Mouse (Mus musculus): ENCODE data around the gene 2610301B20Rik. TPM values are rescaled to one million over a fixed set of nuclear protein-coding genes. Genes with fewer than 3 reads are reported as not detected.
A peak's percentile ranks its signal among the peaks of the same experiment; 100 is the strongest.
"Not testable (repeated sequence)": the region's sequence is repeated elsewhere in the genome, so short reads cannot be mapped to it uniquely, and the experiment has no call there.

Gene 2610301B20Rik
- polyA plus RNA-seq, 1 experiment from 2014 or later: 11.5 TPM

GRCm38 (mm10) chr4:10859174-10859573, 15.1 kb upstream of the 2610301B20Rik start:
- no peaks in the 10 kb centered on the region for H3K27me3 ChIP-seq (replicated peaks; ENCODE audit: control insufficient read depth, insufficient read depth, low read length)
- no peak overlapping the region for H3K9ac ChIP-seq (ENCODE audit: low read depth, low read length)
- no peak overlapping the region for H3K27ac ChIP-seq (ENCODE audit: low read depth, low read length)
- no peak for ATAC-seq
- H3K4me3 ChIP-seq (ENCODE audit: low read depth, low read length): no peak overlapping the region
- H3K4me1 ChIP-seq (replicated peaks; ENCODE audit: control insufficient read depth, insufficient read depth, low read length): 0 out of 2 replicates have a peak, but pooled peaks cover 5% of the 10 kb centered on the region
- TF ChIP-seq CTCF (IDR thresholded peaks at IDR 0.05; ENCODE audit: low read depth): no peak
- H3K4me2 ChIP-seq (replicated peaks; ENCODE audit: low read depth): no peak overlapping the region
- no peaks in the 10 kb centered on the region for H3K36me3 ChIP-seq (ENCODE audit: control insufficient read depth, insufficient read depth)
- H3K9me3 ChIP-seq (ENCODE audit: control insufficient read depth): no peaks in the 10 kb centered on the region

- Histone ChIP-seq H3K4me3 (ENCODE audit: low read depth, low read length) (no peak overlapping the region), H3K4me2 (replicated peaks; ENCODE audit: low read depth) (peak overlapping the region; percentile 37), H3K27ac (ENCODE audit: low read depth, low read length) (no peak overlapping the region), H3K27me3 (replicated peaks; ENCODE audit: control insufficient read depth, insufficient read depth, low read length) (no peaks in the 10 kb centered on the region), H3K36me3 (ENCODE audit: control insufficient read depth, insufficient read depth) (no peaks in the 10 kb centered on the region), H3K9me3 (ENCODE audit: control insufficient read depth) (no peaks in the 10 kb centered on the region), H3K9ac (ENCODE audit: low read depth, low read length) (no peak overlapping the region), H3K4me1 (replicated peaks; ENCODE audit: control insufficient read depth, insufficient read depth, low read length) (0 out of 2 replicates have a peak, but pooled peaks cover 5% of the 10 kb centered on the region)
- peak; percentile 70 for ATAC-seq
- 53% methylated on average over 9 of the region's 12 CpGs for WGBS
- TF ChIP-seq CTCF (IDR thresholded peaks at IDR 0.05; ENCODE audit: low read depth): peak; percentile 41
Measured at GRCm38 (mm10) chr4:10859911-10860581, 14.3 kb upstream of the 2610301B20Rik start.

- Histone ChIP-seq H3K9ac (ENCODE audit: low read depth, low read length) (no peak overlapping the region), H3K4me1 (replicated peaks; ENCODE audit: control insufficient read depth, insufficient read depth, low read length) (0 out of 2 replicates have a peak, but pooled peaks cover 5% of the 10 kb centered on the region), H3K27ac (ENCODE audit: low read depth, low read length) (no peak overlapping the region), H3K9me3 (ENCODE audit: control insufficient read depth) (no peaks in the 10 kb centered on the region), H3K36me3 (ENCODE audit: control insufficient read depth, insufficient read depth) (no peaks in the 10 kb centered on the region), H3K4me2 (replicated peaks; ENCODE audit: low read depth) (peak overlapping the region; percentile 37), H3K27me3 (replicated peaks; ENCODE audit: control insufficient read depth, insufficient read depth, low read length) (no peaks in the 10 kb centered on the region), H3K4me3 (ENCODE audit: low read depth, low read length) (no peak overlapping the region)
- no peak for TF ChIP-seq CTCF (IDR thresholded peaks at IDR 0.05; ENCODE audit: low read depth)
- WGBS: 43% methylated on average over 3 of the region's 3 CpGs
- ATAC-seq: no peak; the same call in 1 of the 2 replicates
Measured at GRCm38 (mm10) chr4:10860825-10861224, 13.5 kb upstream of the 2610301B20Rik start.

- not testable (repeated sequence) for H3K27me3 ChIP-seq (replicated peaks; ENCODE audit: control insufficient read depth, insufficient read depth, low read length); H3K4me3 ChIP-seq (ENCODE audit: low read depth, low read length); H3K9ac ChIP-seq (ENCODE audit: low read depth, low read length); ATAC-seq; H3K4me1 ChIP-seq (replicated peaks; ENCODE audit: control insufficient read depth, insufficient read depth, low read length); H3K4me2 ChIP-seq (replicated peaks; ENCODE audit: low read depth); H3K36me3 ChIP-seq (ENCODE audit: control insufficient read depth, insufficient read depth); H3K27ac ChIP-seq (ENCODE audit: low read depth, low read length); H3K9me3 ChIP-seq (ENCODE audit: control insufficient read depth)
- 59% methylated on average over 2 of the region's 2 CpGs for WGBS
Measured at GRCm38 (mm10) chr4:10862882-10863281, 11.4 kb upstream of the 2610301B20Rik start.

- no peak for ATAC-seq
- H3K36me3 ChIP-seq (ENCODE audit: control insufficient read depth, insufficient read depth): no peaks in the 10 kb centered on the region
- TF ChIP-seq CTCF (IDR thresholded peaks at IDR 0.05; ENCODE audit: low read depth): no peak
- H3K4me3 ChIP-seq (ENCODE audit: low read depth, low read length): no peak overlapping the region
- no peaks in the 10 kb centered on the region for H3K9me3 ChIP-seq (ENCODE audit: control insufficient read depth)
- no peak overlapping the region for H3K9ac ChIP-seq (ENCODE audit: low read depth, low read length)
- no peak overlapping the region for H3K4me2 ChIP-seq (replicated peaks; ENCODE audit: low read depth)
- H3K4me1 ChIP-seq (replicated peaks; ENCODE audit: control insufficient read depth, insufficient read depth, low read length): no peaks in the 10 kb centered on the region
- H3K27me3 ChIP-seq (replicated peaks; ENCODE audit: control insufficient read depth, insufficient read depth, low read length): no peaks in the 10 kb centered on the region
- no peak overlapping the region for H3K27ac ChIP-seq (ENCODE audit: low read depth, low read length)
- WGBS: 82% methylated on average over 5 of the region's 5 CpGs
Measured at GRCm38 (mm10) chr4:10872231-10872630, 2.1 kb upstream of the 2610301B20Rik start.

GRCm38 (mm10) chr4:10872685-10873539, 1.4 kb upstream of the 2610301B20Rik start:
- peak overlapping the region; percentile 97 for H3K4me3 ChIP-seq (ENCODE audit: low read depth, low read length)
- 33% methylated on average over 16 of the region's 16 CpGs for WGBS
- no peaks in the 10 kb centered on the region for H3K36me3 ChIP-seq (ENCODE audit: control insufficient read depth, insufficient read depth)
- H3K9ac ChIP-seq (ENCODE audit: low read depth, low read length): 0 out of 2 replicates have a peak overlapping the region, but pooled peaks have one; percentile 97
- H3K4me2 ChIP-seq (replicated peaks; ENCODE audit: low read depth): peak overlapping the region; percentile 87
- H3K9me3 ChIP-seq (ENCODE audit: control insufficient read depth): no peaks in the 10 kb centered on the region
- no peak for ATAC-seq
- H3K4me1 ChIP-seq (replicated peaks; ENCODE audit: control insufficient read depth, insufficient read depth, low read length): no peaks in the 10 kb centered on the region
- TF ChIP-seq CTCF (IDR thresholded peaks at IDR 0.05; ENCODE audit: low read depth): no peak
- H3K27ac ChIP-seq (ENCODE audit: low read depth, low read length): no peak overlapping the region
- no peaks in the 10 kb centered on the region for H3K27me3 ChIP-seq (replicated peaks; ENCODE audit: control insufficient read depth, insufficient read depth, low read length)

Measured in intestine, postnatal 0 days (tissue).